Mouse (Mus musculus): ENCODE results near the gene Ebp. TPM values are rescaled to one million over a fixed set of nuclear protein-coding genes. Genes with fewer than 3 reads are reported as not detected.

Gene Ebp
- 24.1 and 25.5 TPM in 2 replicates for polyA plus RNA-seq (2014; fragmentation: Nextera tagmentation; extraction: Ambion mirVana)

GRCm38 (mm10) chrX:8193419-8193723, at the start of gene Ebp:
Ebp (minus strand) TSS chrX:8193512.
- WGBS = 26% methylated on average over 10 of the region's 10 CpGs
- ATAC-seq (ENCODE audit: insufficient number of reproducible peaks, low FRiP score, low TSS enrichment, low read depth) = no peak

GRCm38 (mm10) chrX:8238804-8239395, 45.6 kb upstream of the Ebp start:
- ATAC-seq (ENCODE audit: insufficient number of reproducible peaks, low FRiP score, low TSS enrichment, low read depth) (no peak), DNase-seq (ENCODE audit: low spot score) (no peak)
- Histone ChIP-seq H3K27ac (replicated peaks; ENCODE audit: low read depth, low read length) (no peak overlapping the region), H3K9me3 (ENCODE audit: control insufficient read depth, low read length) (no peaks in the 10 kb centered on the region), H3K9ac (ENCODE audit: low read length) (no peak overlapping the region), H3K4me3 (ENCODE audit: low read depth, low read length) (no peak overlapping the region), H3K27me3 (ENCODE audit: control insufficient read depth, insufficient read depth, low read length) (no peaks in the 10 kb centered on the region), H3K4me2 (ENCODE audit: low read depth, severe bottlenecking) (no peak overlapping the region), H3K4me1 (ENCODE audit: control insufficient read depth, insufficient read depth, low read length) (no peaks in the 10 kb centered on the region), H3K36me3 (ENCODE audit: control insufficient read depth, insufficient read depth, low read length) (no peaks in the 10 kb centered on the region)
- WGBS = 83% methylated on average over 13 of the region's 13 CpGs

More at GRCm38 (mm10) chrX:8193419-8193723, at the start of gene Ebp:
- peak within 1 kb of the TSS; percentile 39 for H3K4me3 ChIP-seq (ENCODE audit: low read depth, low read length)
- H3K36me3 ChIP-seq (ENCODE audit: control insufficient read depth, insufficient read depth, low read length) = no peaks in the 10 kb centered on the region
- H3K9ac ChIP-seq (ENCODE audit: low read length) = peak within 1 kb of the TSS; percentile 59
- H3K9me3 ChIP-seq (ENCODE audit: control insufficient read depth, low read length) = no peaks in the 10 kb centered on the region
- no peak for DNase-seq (ENCODE audit: low spot score)
- H3K4me2 ChIP-seq (ENCODE audit: low read depth, severe bottlenecking) = peak within 1 kb of the TSS; percentile 43
- H3K27me3 ChIP-seq (ENCODE audit: control insufficient read depth, insufficient read depth, low read length) = no peaks in the 10 kb centered on the region
- no peak within 1 kb of the TSS for H3K27ac ChIP-seq (replicated peaks; ENCODE audit: low read depth, low read length)
- no peaks in the 10 kb centered on the region for H3K4me1 ChIP-seq (ENCODE audit: control insufficient read depth, insufficient read depth, low read length)

GRCm38 (mm10) chrX:8236704-8237103, 43.4 kb upstream of the Ebp start:
- WGBS = 73% methylated on average over 2 of the region's 2 CpGs
- Histone ChIP-seq H3K4me1 (ENCODE audit: control insufficient read depth, insufficient read depth, low read length) (no peaks in the 10 kb centered on the region), H3K36me3 (ENCODE audit: control insufficient read depth, insufficient read depth, low read length) (no peaks in the 10 kb centered on the region), H3K27me3 (ENCODE audit: control insufficient read depth, insufficient read depth, low read length) (no peaks in the 10 kb centered on the region), H3K9ac (ENCODE audit: low read length) (no peak overlapping the region), H3K9me3 (ENCODE audit: control insufficient read depth, low read length) (no peaks in the 10 kb centered on the region), H3K4me3 (ENCODE audit: low read depth, low read length) (no peak overlapping the region), H3K27ac (replicated peaks; ENCODE audit: low read depth, low read length) (no peak overlapping the region), H3K4me2 (ENCODE audit: low read depth, severe bottlenecking) (no peak overlapping the region)
- DNase-seq (ENCODE audit: low spot score) (no peak), ATAC-seq (ENCODE audit: insufficient number of reproducible peaks, low FRiP score, low TSS enrichment, low read depth) (no peak)

- Histone ChIP-seq H3K9ac (ENCODE audit: low read length) (no peak overlapping the region), H3K4me3 (ENCODE audit: low read depth, low read length) (no peak overlapping the region), H3K27me3 (ENCODE audit: control insufficient read depth, insufficient read depth, low read length) (no peaks in the 10 kb centered on the region), H3K4me2 (ENCODE audit: low read depth, severe bottlenecking) (no peak overlapping the region), H3K36me3 (ENCODE audit: control insufficient read depth, insufficient read depth, low read length) (no peaks in the 10 kb centered on the region), H3K4me1 (ENCODE audit: control insufficient read depth, insufficient read depth, low read length) (no peaks in the 10 kb centered on the region), H3K27ac (replicated peaks; ENCODE audit: low read depth, low read length) (no peak overlapping the region), H3K9me3 (ENCODE audit: control insufficient read depth, low read length) (no peaks in the 10 kb centered on the region)
- DNase-seq (ENCODE audit: low spot score) (no peak), ATAC-seq (ENCODE audit: insufficient number of reproducible peaks, low FRiP score, low TSS enrichment, low read depth) (no peak)
- 81% methylated on average over 3 of the region's 3 CpGs for WGBS
These were observed 40.3 kb upstream of the Ebp start for GRCm38 (mm10) chrX:8233602-8234001.

GRCm38 (mm10) chrX:8230272-8230671, 37.0 kb upstream of the Ebp start:
- Histone ChIP-seq H3K4me1 (ENCODE audit: control insufficient read depth, insufficient read depth, low read length) (no peaks in the 10 kb centered on the region), H3K27ac (replicated peaks; ENCODE audit: low read depth, low read length) (no peak overlapping the region), H3K27me3 (ENCODE audit: control insufficient read depth, insufficient read depth, low read length) (no peaks in the 10 kb centered on the region), H3K4me3 (ENCODE audit: low read depth, low read length) (no peak overlapping the region), H3K9ac (ENCODE audit: low read length) (no peak overlapping the region), H3K36me3 (ENCODE audit: control insufficient read depth, insufficient read depth, low read length) (no peaks in the 10 kb centered on the region), H3K9me3 (ENCODE audit: control insufficient read depth, low read length) (no peaks in the 10 kb centered on the region), H3K4me2 (ENCODE audit: low read depth, severe bottlenecking) (no peak overlapping the region)
- DNase-seq (ENCODE audit: low spot score) = no peak
- 77% methylated on average over 4 of the region's 4 CpGs for WGBS
- no peak for ATAC-seq (ENCODE audit: insufficient number of reproducible peaks, low FRiP score, low TSS enrichment, low read depth)

GRCm38 (mm10) chrX:8223473-8223872, 30.2 kb upstream of the Ebp start:
- no peaks in the 10 kb centered on the region for H3K9me3 ChIP-seq (ENCODE audit: control insufficient read depth, low read length)
- ATAC-seq (ENCODE audit: insufficient number of reproducible peaks, low FRiP score, low TSS enrichment, low read depth) = no peak
- no peak overlapping the region for H3K4me3 ChIP-seq (ENCODE audit: low read depth, low read length)
- 85% methylated on average over 7 of the region's 7 CpGs for WGBS
- no peaks in the 10 kb centered on the region for H3K36me3 ChIP-seq (ENCODE audit: control insufficient read depth, insufficient read depth, low read length)
- no peaks in the 10 kb centered on the region for H3K4me1 ChIP-seq (ENCODE audit: control insufficient read depth, insufficient read depth, low read length)
- no peak for DNase-seq (ENCODE audit: low spot score)
- no peak overlapping the region for H3K4me2 ChIP-seq (ENCODE audit: low read depth, severe bottlenecking)
- H3K27me3 ChIP-seq (ENCODE audit: control insufficient read depth, insufficient read depth, low read length) = no peaks in the 10 kb centered on the region
- H3K27ac ChIP-seq (replicated peaks; ENCODE audit: low read depth, low read length) = no peak overlapping the region
- H3K9ac ChIP-seq (ENCODE audit: low read length) = no peak overlapping the region

- Histone ChIP-seq H3K4me3 (ENCODE audit: low read depth, low read length) (no peak overlapping the region), H3K36me3 (ENCODE audit: control insufficient read depth, insufficient read depth, low read length) (no peaks in the 10 kb centered on the region), H3K27ac (replicated peaks; ENCODE audit: low read depth, low read length) (no peak overlapping the region), H3K4me2 (ENCODE audit: low read depth, severe bottlenecking) (no peak overlapping the region), H3K9me3 (ENCODE audit: control insufficient read depth, low read length) (no peaks in the 10 kb centered on the region), H3K4me1 (ENCODE audit: control insufficient read depth, insufficient read depth, low read length) (no peaks in the 10 kb centered on the region), H3K27me3 (ENCODE audit: control insufficient read depth, insufficient read depth, low read length) (no peaks in the 10 kb centered on the region), H3K9ac (ENCODE audit: low read length) (no peak overlapping the region)
- 68% methylated on average over 7 of the region's 7 CpGs for WGBS
- no peak for DNase-seq (ENCODE audit: low spot score)
- no peak for ATAC-seq (ENCODE audit: insufficient number of reproducible peaks, low FRiP score, low TSS enrichment, low read depth)
These were observed 29.5 kb upstream of the Ebp start for GRCm38 (mm10) chrX:8222678-8223421.

- H3K4me2 ChIP-seq (ENCODE audit: low read depth, severe bottlenecking) = no peak overlapping the region
- H3K9ac ChIP-seq (ENCODE audit: low read length) = no peak overlapping the region
- DNase-seq (ENCODE audit: low spot score) = no peak
- no peaks in the 10 kb centered on the region for H3K36me3 ChIP-seq (ENCODE audit: control insufficient read depth, insufficient read depth, low read length)
- no peak overlapping the region for H3K27ac ChIP-seq (replicated peaks; ENCODE audit: low read depth, low read length)
- 72% methylated on average over 3 of the region's 3 CpGs for WGBS
- H3K27me3 ChIP-seq (ENCODE audit: control insufficient read depth, insufficient read depth, low read length) = no peaks in the 10 kb centered on the region
- H3K9me3 ChIP-seq (ENCODE audit: control insufficient read depth, low read length) = no peaks in the 10 kb centered on the region
- no peaks in the 10 kb centered on the region for H3K4me1 ChIP-seq (ENCODE audit: control insufficient read depth, insufficient read depth, low read length)
- no peak overlapping the region for H3K4me3 ChIP-seq (ENCODE audit: low read depth, low read length)
- no peak for ATAC-seq (ENCODE audit: insufficient number of reproducible peaks, low FRiP score, low TSS enrichment, low read depth)
These were observed 29.0 kb upstream of the Ebp start for GRCm38 (mm10) chrX:8222296-8222677.

- no peak overlapping the region for H3K9ac ChIP-seq (ENCODE audit: low read length)
- no peaks in the 10 kb centered on the region for H3K36me3 ChIP-seq (ENCODE audit: control insufficient read depth, insufficient read depth, low read length)
- DNase-seq (ENCODE audit: low spot score) (no peak), ATAC-seq (ENCODE audit: insufficient number of reproducible peaks, low FRiP score, low TSS enrichment, low read depth) (no peak)
- 32% methylated on average over 8 of the region's 8 CpGs for WGBS
- H3K9me3 ChIP-seq (ENCODE audit: control insufficient read depth, low read length) = no peaks in the 10 kb centered on the region
- H3K27ac ChIP-seq (replicated peaks; ENCODE audit: low read depth, low read length) = no peak overlapping the region
- no peaks in the 10 kb centered on the region for H3K4me1 ChIP-seq (ENCODE audit: control insufficient read depth, insufficient read depth, low read length)
- no peaks in the 10 kb centered on the region for H3K27me3 ChIP-seq (ENCODE audit: control insufficient read depth, insufficient read depth, low read length)
- H3K4me2 ChIP-seq (ENCODE audit: low read depth, severe bottlenecking) = no peak overlapping the region
- H3K4me3 ChIP-seq (ENCODE audit: low read depth, low read length) = no peak overlapping the region
These were observed 26.3 kb upstream of the Ebp start for GRCm38 (mm10) chrX:8219651-8220050.
